16 mouse cellular contexts compared by ENCODE assay signal in genomic region chr8:11383379-11383778, GRCm38 (mm10).
A peak's percentile ranks its signal among the peaks of the same experiment; 100 is the strongest.
DNase-seq lines count a peak whose midpoint lies in the region; ATAC-seq and TF ChIP-seq lines count a peak whose summit lies in the region.
"Had no signal": no experiment of that assay in that cellular context is flagged by ENCODE, and none has a peak within 500 bp of the region (broad histone marks: within the 10 kb centered on the region; RNA-seq: fewer than 3 reads in every experiment).

No protein-coding gene starts in this region.

- no peak overlapping the region for H3K4me2 ChIP-seq in embryonic facial prominence, embryonic 15.5 days (replicated peaks)
- peak overlapping the region; percentile 47 for H3K4me2 ChIP-seq in myocyte (ENCODE audit: low read depth)
- H3K4me2 ChIP-seq in midbrain, embryonic 16.5 days (ENCODE audit: low read length), result no peak overlapping the region
- H3K4me2 ChIP-seq: kidney, embryonic 15.5 days had no signal

- H3K4me1 ChIP-seq in heart, adult 2 months (ENCODE audit: control insufficient read depth, insufficient read depth, low read length), result peaks cover 56% of the 10 kb centered on the region
- H3K4me1 ChIP-seq in embryonic facial prominence, embryonic 15.5 days, result peaks cover 54% of the 10 kb centered on the region
- peaks cover 8% of the 10 kb centered on the region for H3K4me1 ChIP-seq in midbrain, embryonic 16.5 days (ENCODE audit: control insufficient read depth, insufficient read depth, low read length)
- H3K4me1 ChIP-seq: megakaryocyte, embryonic 14.5 days had no signal

- no peaks in the 10 kb centered on the region; the same call in 1 of the 2 replicates for H3K79me2 ChIP-seq in heart, adult 2 months (replicated peaks; ENCODE audit: control insufficient read depth, insufficient read depth, low read length)
- H3K79me2 ChIP-seq in myocyte (ENCODE audit: control insufficient read depth, insufficient read depth), result no peaks in the 10 kb centered on the region

- no peak overlapping the region for H3ac ChIP-seq in myocyte (ENCODE audit: control insufficient read depth, insufficient read length)

- DNase-seq in heart, adult 2 months, result no peak
- DNase-seq in heart, adult 9 months (ENCODE audit: low spot score in 2 of 2), result no peak
- no peak for DNase-seq in left cerebral cortex, adult 2 months (ENCODE audit: extremely low spot score in 1 of 2, low spot score in 2 of 2)
- no peak for DNase-seq in left cerebral cortex, adult 11 months (ENCODE audit: low spot score)
- DNase-seq in adrenal gland, postnatal 14 days, result no peak
- DNase-seq: cerebellum, adult 11 months; cerebellum, postnatal 25 days; gastrocnemius, postnatal 36 days; retina, postnatal 1 day; thymus, postnatal 4 days had no signal

- TF ChIP-seq CTCF in heart, adult 2 months (IDR thresholded peaks at IDR 0.05), result no peak
- TF ChIP-seq CTCF in left cerebral cortex, adult 2 months (IDR thresholded peaks at IDR 0.05), result no peak

- intact Hi-C loops in heart, adult 2 months (cut with DNase I), result loop anchor here (2.0 kb wide), 2 partner anchors 15 to 71 kb away; partner anchors contain the start of genes Col4a1 and Col4a2
- intact Hi-C loops in left cerebral cortex, adult 2 months (cut with DNase I), result loop anchor here (2.0 kb wide), 2 partner anchors 35 to 71 kb away; partner anchors contain the start of genes Col4a1 and Col4a2

- H3K9ac ChIP-seq in heart, adult 2 months (ENCODE audit: low read depth, low read length), result no peak overlapping the region
- no peak overlapping the region for H3K9ac ChIP-seq in embryonic facial prominence, embryonic 15.5 days
- no peak overlapping the region for H3K9ac ChIP-seq in midbrain, embryonic 16.5 days (ENCODE audit: low read depth, low read length)
- H3K9ac ChIP-seq: kidney, embryonic 15.5 days had no signal

- H3K4me3 ChIP-seq in heart, adult 2 months, result no peak overlapping the region
- no peak overlapping the region for H3K4me3 ChIP-seq in left cerebral cortex, adult 2 months
- H3K4me3 ChIP-seq in embryonic facial prominence, embryonic 15.5 days (replicated peaks), result no peak overlapping the region
- H3K4me3 ChIP-seq in myocyte, result no peak overlapping the region
- no peak overlapping the region for H3K4me3 ChIP-seq in midbrain, embryonic 16.5 days (ENCODE audit: low read depth, low read length)
- H3K4me3 ChIP-seq: kidney, embryonic 15.5 days; megakaryocyte, embryonic 14.5 days had no signal

- ATAC-seq in embryonic facial prominence, embryonic 15.5 days (ENCODE audit: insufficient number of reproducible peaks, low FRiP score, low TSS enrichment, low read depth), result no peak
- ATAC-seq in midbrain, embryonic 16.5 days, result no peak

- no peaks in the 10 kb centered on the region for H3K27me3 ChIP-seq in heart, adult 2 months (ENCODE audit: control insufficient read depth, insufficient read depth, low read length)
- no peaks in the 10 kb centered on the region for H3K27me3 ChIP-seq in embryonic facial prominence, embryonic 15.5 days
- no peaks in the 10 kb centered on the region for H3K27me3 ChIP-seq in myocyte (ENCODE audit: control insufficient read depth, insufficient read depth, insufficient read length)
- no peaks in the 10 kb centered on the region for H3K27me3 ChIP-seq in midbrain, embryonic 16.5 days (ENCODE audit: control insufficient read depth, insufficient read depth, low read depth, low read length)
- H3K27me3 ChIP-seq: kidney, embryonic 15.5 days had no signal

- no peaks in the 10 kb centered on the region for H3K9me3 ChIP-seq in embryonic facial prominence, embryonic 15.5 days (replicated peaks)
- no peaks in the 10 kb centered on the region for H3K9me3 ChIP-seq in midbrain, embryonic 16.5 days (replicated peaks; ENCODE audit: control insufficient read depth, low read length, poor library complexity, severe bottlenecking)
- H3K9me3 ChIP-seq: kidney, embryonic 15.5 days; megakaryocyte, embryonic 14.5 days had no signal

- WGBS in heart, adult 2 months, result 18% methylated on average over 3 of the region's 3 CpGs
- WGBS in embryonic facial prominence, embryonic 15.5 days, result 76% methylated on average over 3 of the region's 3 CpGs
- 48% methylated on average over 3 of the region's 3 CpGs for WGBS in midbrain, embryonic 16.5 days

- peak overlapping the region; percentile 87 for H3K27ac ChIP-seq in heart, adult 2 months
- H3K27ac ChIP-seq in left cerebral cortex, adult 2 months, result peak overlapping the region; percentile 82
- peak overlapping the region; percentile 69; the same call in 1 of the 2 replicates for H3K27ac ChIP-seq in embryonic facial prominence, embryonic 15.5 days (replicated peaks)
- H3K27ac ChIP-seq in midbrain, embryonic 16.5 days (ENCODE audit: low read length), result no peak overlapping the region
- H3K27ac ChIP-seq: hindbrain, postnatal 0 days had no signal

- TF ChIP-seq POLR2A in heart, adult 2 months (IDR thresholded peaks at IDR 0.05; ENCODE audit: insufficient read depth, low read depth, low read length), result no peak
- TF ChIP-seq POLR2A in myocyte (IDR thresholded peaks at IDR 0.05; ENCODE audit: insufficient read length, low read depth), result no peak

- H3K36me3 ChIP-seq in heart, adult 2 months (ENCODE audit: control insufficient read depth, insufficient read depth, low read length), result peaks cover 40% of the 10 kb centered on the region
- no peaks in the 10 kb centered on the region for H3K36me3 ChIP-seq in embryonic facial prominence, embryonic 15.5 days
- no peaks in the 10 kb centered on the region for H3K36me3 ChIP-seq in myocyte (ENCODE audit: control insufficient read depth, insufficient read depth)
- H3K36me3 ChIP-seq in midbrain, embryonic 16.5 days (ENCODE audit: control insufficient read depth, insufficient read depth, low read length), result no peaks in the 10 kb centered on the region

- TF ChIP-seq EP300 in heart, adult 2 months (IDR thresholded peaks at IDR 0.05; ENCODE audit: insufficient read depth, low read depth, low read length), result no peak

TF ChIP-seq in myocyte, 11 proteins besides CTCF, POLR2A, EP300 and RAD21:
- TF ChIP-seq MAX (IDR thresholded peaks at IDR 0.05; ENCODE audit: low read depth) (no peak), MYOD1 (IDR thresholded peaks at IDR 0.05; ENCODE audit: control insufficient read depth in 1 of 3, insufficient read length in 2 of 3, low read depth in 2 of 3) (no peak), TCF3 (IDR thresholded peaks at IDR 0.05; ENCODE audit: insufficient read length, low read depth) (no peak), REST (IDR thresholded peaks at IDR 0.05; ENCODE audit: insufficient read depth, insufficient read length) (no peak), MYOG (IDR thresholded peaks at IDR 0.05; ENCODE audit: control insufficient read depth in 1 of 3, insufficient read depth in 1 of 3, insufficient read length in 2 of 3, low read depth in 2 of 3) (peak in 1 of 3 experiments; percentile 15)
